7 mouse cellular contexts compared by ENCODE assay signal in the genomic region with DNA sequence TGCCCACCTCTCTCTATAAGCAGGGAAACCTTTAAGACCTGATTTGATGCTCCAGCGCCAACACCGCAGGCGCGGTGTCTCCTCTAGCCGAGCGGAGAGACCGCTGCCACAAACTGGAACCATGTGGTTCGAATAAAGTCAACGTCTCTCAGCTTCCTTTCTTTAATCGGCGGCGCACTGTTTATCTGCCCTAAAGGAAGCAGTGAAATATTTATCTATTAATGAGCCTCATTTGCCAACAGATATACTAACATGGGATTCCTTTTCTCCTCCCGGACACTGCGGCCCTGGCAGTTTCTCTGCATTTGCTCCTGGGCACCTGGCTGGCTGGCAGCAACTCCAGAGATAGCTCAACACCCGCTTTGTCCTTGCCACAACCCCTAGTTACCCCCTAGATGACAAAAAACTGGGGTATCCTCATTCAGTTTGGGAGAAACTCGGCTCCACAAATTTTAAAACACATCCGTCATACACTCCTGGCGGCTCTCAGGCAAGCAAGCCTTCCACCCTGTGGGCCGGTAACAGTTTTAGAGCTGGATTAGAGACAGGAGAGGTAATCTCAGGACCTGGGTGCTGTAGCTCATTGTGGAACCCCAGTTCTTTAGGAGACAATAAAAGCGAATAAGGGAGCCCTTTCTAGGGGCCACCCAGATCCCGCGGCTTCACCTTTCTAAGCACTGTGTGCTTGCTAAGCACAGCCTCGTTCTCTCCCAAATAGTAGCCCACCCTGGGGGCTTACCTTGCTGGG. TPM values are rescaled to one million over a fixed set of nuclear protein-coding genes. Genes with fewer than 3 reads are reported as not detected.
DNase-seq lines count a peak whose midpoint lies in the region; ATAC-seq lines count a peak whose summit lies in the region.

No protein-coding gene starts in this region.

- H3K4me3 ChIP-seq in hindbrain, embryonic 11.5 days (ENCODE audit: low read depth, low read length): peak overlapping the region; percentile 25
- peak overlapping the region; percentile 89 for H3K4me3 ChIP-seq in limb, embryonic 12.5 days (replicated peaks)

- peaks cover 99% of the 10 kb centered on the region for H3K27me3 ChIP-seq in hindbrain, embryonic 11.5 days (ENCODE audit: control insufficient read depth, insufficient read depth, low read length)
- peaks cover 6% of the 10 kb centered on the region for H3K27me3 ChIP-seq in limb, embryonic 12.5 days

- H3K4me1 ChIP-seq in hindbrain, embryonic 11.5 days (replicated peaks; ENCODE audit: control insufficient read depth, insufficient read depth, low read length): peaks cover 8% of the 10 kb centered on the region; the same call in 1 of the 2 replicates
- H3K4me1 ChIP-seq in limb, embryonic 12.5 days (replicated peaks): peaks cover 65% of the 10 kb centered on the region

- H3K36me3 ChIP-seq in hindbrain, embryonic 11.5 days (ENCODE audit: control insufficient read depth, insufficient read depth, low read length): no peaks in the 10 kb centered on the region
- no peaks in the 10 kb centered on the region for H3K36me3 ChIP-seq in limb, embryonic 12.5 days

- H3K9ac ChIP-seq in hindbrain, embryonic 11.5 days (ENCODE audit: low read depth, low read length): no peak overlapping the region
- H3K9ac ChIP-seq in limb, embryonic 12.5 days (replicated peaks): peak overlapping the region; percentile 94

- WGBS in hindbrain, embryonic 11.5 days: 6% methylated on average over 23 of the region's 23 CpGs
- 3% methylated on average over 23 of the region's 23 CpGs for WGBS in limb, embryonic 12.5 days

- no peak overlapping the region for H3K27ac ChIP-seq in hindbrain, embryonic 11.5 days (ENCODE audit: low read depth, low read length)
- peak overlapping the region; percentile 99 for H3K27ac ChIP-seq in limb, embryonic 12.5 days

- DNase-seq in urinary bladder, postnatal 10 days (ENCODE audit: low spot score): peak; percentile 8
- DNase-seq in urinary bladder, adult 2 months (ENCODE audit: low spot score): no peak
- peak; percentile 71 for DNase-seq in hindbrain, embryonic 11.5 days (ENCODE audit: low spot score)
- no peak for DNase-seq in layer of hippocampus, postnatal 14 days (ENCODE audit: low spot score in 2 of 2)
- no peak for DNase-seq in left cerebral cortex, postnatal 25 days (ENCODE audit: low spot score in 2 of 2)
- no peak for DNase-seq in ovary, adult 18-20 months (ENCODE audit: low spot score)

- intact Hi-C loops in left cerebral cortex, postnatal 25 days (cut with DNase I): no loop called here

- ATAC-seq in hindbrain, embryonic 11.5 days (ENCODE audit: low FRiP score): no peak
- ATAC-seq in limb, embryonic 12.5 days (ENCODE audit: insufficient number of reproducible peaks, insufficient read depth, low FRiP score, low TSS enrichment, low read depth): no peak

- no peaks in the 10 kb centered on the region for H3K9me3 ChIP-seq in hindbrain, embryonic 11.5 days (ENCODE audit: control insufficient read depth, low read length)
- H3K9me3 ChIP-seq in limb, embryonic 12.5 days: no peaks in the 10 kb centered on the region

- peak overlapping the region; percentile 49; the same call in 1 of the 2 replicates for H3K4me2 ChIP-seq in hindbrain, embryonic 11.5 days (replicated peaks; ENCODE audit: low read depth, low read length)
- peak overlapping the region; percentile 96 for H3K4me2 ChIP-seq in limb, embryonic 12.5 days

RNA-seq across cellular contexts. Expression of gene Hoxa7, which starts 3.6 kb away (rescaled TPM):
- 27.6 and 28.6 TPM in 2 replicates for polyA plus RNA-seq in urinary bladder, adult 2 months (2012; rRNA removed)
- 0.34 and 1.9 TPM in 2 replicates for polyA plus RNA-seq in hindbrain, embryonic 11.5 days (2014; fragmentation: Nextera tagmentation; extraction: Ambion mirVana)
- 11.7 and 13.8 TPM in 2 replicates for polyA plus RNA-seq in limb, embryonic 12.5 days (2016; fragmentation: Nextera tagmentation; extraction: Ambion mirVana)
- under 1 TPM; 0.16 to 0.45 TPM for total RNA-seq in layer of hippocampus, postnatal 14 days (2021)
- total RNA-seq in left cerebral cortex, postnatal 25 days (2021): not detected

RNA-seq across cellular contexts. Expression of gene Gm28308, which starts 4.9 kb away (rescaled TPM):
- 0.88 and 1.2 TPM in 2 replicates for polyA plus RNA-seq in urinary bladder, adult 2 months (2012; rRNA removed)
- not detected in 2 replicates for polyA plus RNA-seq in hindbrain, embryonic 11.5 days (2014; fragmentation: Nextera tagmentation; extraction: Ambion mirVana)
- polyA plus RNA-seq in limb, embryonic 12.5 days (2016; fragmentation: Nextera tagmentation; extraction: Ambion mirVana): 2.1 TPM in 1 of 2 replicates, not detected in the other
- total RNA-seq in layer of hippocampus, postnatal 14 days (2021): not detected
- total RNA-seq in left cerebral cortex, postnatal 25 days (2021): not detected

RNA-seq across cellular contexts. Expression of gene Hoxa3, which starts 4.9 kb away (rescaled TPM):
- polyA plus RNA-seq in urinary bladder, adult 2 months (2012; rRNA removed): 3.7 and 6.0 TPM in 2 replicates
- 13.3 and 14.2 TPM in 2 replicates for polyA plus RNA-seq in hindbrain, embryonic 11.5 days (2014; fragmentation: Nextera tagmentation; extraction: Ambion mirVana)
- 7.7 and 7.9 TPM in 2 replicates for polyA plus RNA-seq in limb, embryonic 12.5 days (2016; fragmentation: Nextera tagmentation; extraction: Ambion mirVana)
- total RNA-seq in layer of hippocampus, postnatal 14 days (2021): not detected
- not detected for total RNA-seq in left cerebral cortex, postnatal 25 days (2021)

RNA-seq across cellular contexts. Expression of gene Hoxa6, which starts 9.5 kb away (rescaled TPM):
- polyA plus RNA-seq in urinary bladder, adult 2 months (2012; rRNA removed): 1.7 and 3.4 TPM in 2 replicates
- polyA plus RNA-seq in hindbrain, embryonic 11.5 days (2014; fragmentation: Nextera tagmentation; extraction: Ambion mirVana): 2.1 and 11.6 TPM in 2 replicates
- polyA plus RNA-seq in limb, embryonic 12.5 days (2016; fragmentation: Nextera tagmentation; extraction: Ambion mirVana): 3.1 and 4.1 TPM in 2 replicates
- not detected for total RNA-seq in layer of hippocampus, postnatal 14 days (2021)
- total RNA-seq in left cerebral cortex, postnatal 25 days (2021): not detected

RNA-seq across cellular contexts. Expression of gene Hoxa9, which starts 12.8 kb away (rescaled TPM):
- polyA plus RNA-seq in urinary bladder, adult 2 months (2012; rRNA removed): 48.1 and 60.0 TPM in 2 replicates
- 0.25 and 1.1 TPM in 2 replicates for polyA plus RNA-seq in hindbrain, embryonic 11.5 days (2014; fragmentation: Nextera tagmentation; extraction: Ambion mirVana)
- polyA plus RNA-seq in limb, embryonic 12.5 days (2016; fragmentation: Nextera tagmentation; extraction: Ambion mirVana): 74.7 and 77.4 TPM in 2 replicates
- total RNA-seq in layer of hippocampus, postnatal 14 days (2021): not detected
- not detected for total RNA-seq in left cerebral cortex, postnatal 25 days (2021)

Comparison
In these comparisons a context has a peak if more than half of its experiments do, and no peak if none do; other contexts are left out.
1. DNase-seq: peak in urinary bladder, postnatal 10 days (single experiment) and hindbrain, embryonic 11.5 days (single experiment); none in urinary bladder, adult 2 months (single experiment), layer of hippocampus, postnatal 14 days (0 of 2), left cerebral cortex, postnatal 25 days (0 of 2) and ovary, adult 18-20 months (single experiment).